In genomic region chr19:53185486-53186134, GRCm38 (mm10) we compare ENCODE assay signal across 8 mouse cellular contexts. TPM values are rescaled to one million over a fixed set of nuclear protein-coding genes. Genes with fewer than 3 reads are reported as not detected.
DNase-seq lines count a peak whose midpoint lies in the region; ATAC-seq lines count a peak whose summit lies in the region.

No protein-coding gene starts in this region.

- peaks cover 83% of the 10 kb centered on the region for H3K4me1 ChIP-seq in heart, embryonic 11.5 days (ENCODE audit: control insufficient read depth, insufficient read depth, low read length)
- peaks cover 44 to 81% of the 10 kb centered on the region in 2 experiments for H3K4me1 ChIP-seq in heart, embryonic 14.5 days (ENCODE audit: control insufficient read depth in 2 of 2, insufficient read depth in 2 of 2, low read length in 2 of 2)
- H3K4me1 ChIP-seq in forebrain, embryonic 16.5 days (replicated peaks; ENCODE audit: control insufficient read depth, insufficient read depth, low read length): peaks cover 8% of the 10 kb centered on the region; the same call in 1 of the 2 replicates

- peak; percentile 85 for ATAC-seq in heart, embryonic 11.5 days (replicated peaks; ENCODE audit: insufficient number of reproducible peaks, low FRiP score, low TSS enrichment)
- ATAC-seq in heart, embryonic 14.5 days (ENCODE audit: insufficient number of reproducible peaks, insufficient read depth, low FRiP score, low read depth): no peak
- ATAC-seq in forebrain, embryonic 16.5 days: no peak

- no peaks in the 10 kb centered on the region for H3K27me3 ChIP-seq in heart, embryonic 11.5 days (ENCODE audit: control insufficient read depth, insufficient read depth, low read length)
- H3K27me3 ChIP-seq in heart, embryonic 14.5 days (ENCODE audit: control insufficient read depth, insufficient read depth, low read length): no peaks in the 10 kb centered on the region
- H3K27me3 ChIP-seq in forebrain, embryonic 16.5 days (replicated peaks; ENCODE audit: control insufficient read depth, insufficient read depth, low read length): no peaks in the 10 kb centered on the region

- peak overlapping the region; percentile 39 for H3K4me2 ChIP-seq in heart, embryonic 11.5 days
- 0 out of 2 replicates have a peak overlapping the region, but pooled peaks have one; percentile 44 for H3K4me2 ChIP-seq in heart, embryonic 14.5 days (ENCODE audit: low read length)
- H3K4me2 ChIP-seq in forebrain, embryonic 16.5 days (ENCODE audit: low read length): no peak overlapping the region

- WGBS in heart, embryonic 11.5 days (ENCODE audit: insufficient replicate concordance): 31% methylated on average over 8 of the region's 8 CpGs
- WGBS in heart, embryonic 14.5 days: 29% methylated on average over 8 of the region's 8 CpGs
- 69% methylated on average over 8 of the region's 8 CpGs for WGBS in forebrain, embryonic 16.5 days

- H3K9ac ChIP-seq in heart, embryonic 11.5 days (ENCODE audit: low read depth, low read length): 0 out of 2 replicates have a peak overlapping the region, but pooled peaks have one; percentile 1
- H3K9ac ChIP-seq in heart, embryonic 14.5 days (ENCODE audit: low read length): no peak overlapping the region; the same call in 1 of the 2 replicates
- H3K9ac ChIP-seq in forebrain, embryonic 16.5 days (replicated peaks; ENCODE audit: low read depth, low read length): no peak overlapping the region

- no peak for DNase-seq in heart, postnatal 4 days
- peak; percentile 86 for DNase-seq in lung, postnatal 36 days
- DNase-seq in thymus, postnatal 25 days: peak; percentile 74
- no peak for DNase-seq in retina, postnatal 1 day
- no peak for DNase-seq in cerebellum, adult 11-12 months

- no peaks in the 10 kb centered on the region for H3K36me3 ChIP-seq in heart, embryonic 11.5 days (ENCODE audit: control insufficient read depth, insufficient read depth, low read length)
- peaks cover 15% of the 10 kb centered on the region; the same call in 1 of the 2 replicates for H3K36me3 ChIP-seq in heart, embryonic 14.5 days (ENCODE audit: control insufficient read depth, insufficient read depth, low read length)
- no peaks in the 10 kb centered on the region for H3K36me3 ChIP-seq in forebrain, embryonic 16.5 days (ENCODE audit: control insufficient read depth, insufficient read depth)

- H3K9me3 ChIP-seq in heart, embryonic 11.5 days (replicated peaks; ENCODE audit: control insufficient read depth, low read length): no peaks in the 10 kb centered on the region
- no peaks in the 10 kb centered on the region for H3K9me3 ChIP-seq in heart, embryonic 14.5 days (ENCODE audit: control insufficient read depth, low read length)
- no peaks in the 10 kb centered on the region for H3K9me3 ChIP-seq in forebrain, embryonic 16.5 days (ENCODE audit: control insufficient read depth, low read length)

- H3K4me3 ChIP-seq in heart, embryonic 11.5 days (ENCODE audit: low read depth, low read length): no peak overlapping the region
- H3K4me3 ChIP-seq in heart, embryonic 14.5 days (ENCODE audit: control insufficient read depth in 1 of 2, insufficient read depth in 1 of 2, low read depth in 1 of 2, low read length in 2 of 2): no peak overlapping the region
- no peak overlapping the region for H3K4me3 ChIP-seq in forebrain, embryonic 16.5 days (replicated peaks; ENCODE audit: low read length)

- H3K27ac ChIP-seq in heart, embryonic 11.5 days (ENCODE audit: low read depth, low read length): peak overlapping the region; percentile 70
- peak overlapping the region; percentile 34 to 66; a peak in 2 of 4 replicates for H3K27ac ChIP-seq in heart, embryonic 14.5 days (replicated peaks in 1 of 2; ENCODE audit: control insufficient read depth in 1 of 2, insufficient read depth in 1 of 2, low read depth in 2 of 2, low read length in 2 of 2)
- H3K27ac ChIP-seq in forebrain, embryonic 16.5 days (ENCODE audit: low read length): no peak overlapping the region

RNA-seq across cellular contexts. Expression of gene Add3, which starts 45.4 kb away (rescaled TPM):
- 133 and 152 TPM in 2 replicates for polyA plus RNA-seq in heart, embryonic 11.5 days (2014; fragmentation: Nextera tagmentation; extraction: Ambion mirVana)
- 100 to 1,000 TPM in 1 of 2 experiments, 10 to 100 TPM in 1; 99.0 to 102 TPM for total RNA-seq in heart, postnatal 4 days (2021)
- polyA plus RNA-seq in heart, embryonic 14.5 days (2014; fragmentation: Nextera tagmentation; extraction: Ambion mirVana): 129 and 134 TPM in 2 replicates
- polyA plus RNA-seq in forebrain, embryonic 16.5 days (2015; fragmentation: Nextera tagmentation; extraction: Ambion mirVana): 30.6 and 36.6 TPM in 2 replicates

Comparison
In these comparisons a context has a peak if more than half of its experiments do, and no peak if none do; other contexts are left out.
1. DNase-seq: peak in lung, postnatal 36 days (single experiment) and thymus, postnatal 25 days (single experiment); none in heart, postnatal 4 days (single experiment), retina, postnatal 1 day (single experiment) and cerebellum, adult 11-12 months (single experiment).